ENCODE assay signal across 18 mouse cellular contexts in the genomic region with DNA sequence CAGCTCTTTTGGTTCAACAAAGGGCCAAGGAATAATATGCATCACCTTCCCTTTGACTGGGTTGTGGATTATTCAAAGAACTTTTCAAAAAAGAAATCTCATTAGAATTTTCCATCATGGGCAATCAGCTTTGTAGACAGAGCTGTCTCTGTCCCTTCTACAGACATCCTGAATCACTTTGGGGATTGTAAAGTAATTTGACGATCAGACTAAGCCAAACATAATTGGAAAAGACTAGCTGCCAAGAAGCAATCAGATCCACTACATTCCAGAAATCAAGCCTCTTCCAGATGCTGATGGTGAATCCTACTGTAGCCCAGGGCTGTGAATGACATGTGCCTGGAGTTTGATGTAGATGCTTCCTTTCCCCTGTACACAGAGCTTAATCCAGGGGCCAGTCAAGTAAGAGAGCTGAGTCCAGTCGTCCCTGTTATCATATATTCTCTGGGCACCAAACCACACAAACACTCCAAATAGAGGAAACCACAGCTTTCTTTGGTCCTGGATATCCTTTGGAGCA. TPM values are rescaled to one million over a fixed set of nuclear protein-coding genes. Genes with fewer than 3 reads are reported as not detected.
"Had no signal": no experiment of that assay in that cellular context is flagged by ENCODE, and none has a peak within 500 bp of the region (broad histone marks: within the 10 kb centered on the region; RNA-seq: fewer than 3 reads in every experiment).

No protein-coding gene starts in this region.

- H3K4me2 ChIP-seq: lung, embryonic 15.5 days; midbrain, embryonic 11.5 days had no signal

- H3K4me1 ChIP-seq: lung, embryonic 15.5 days had no signal

- H3K36me3 ChIP-seq: lung, embryonic 15.5 days had no signal

- ATAC-seq: liver, postnatal 0 days had no signal

- H3K4me3 ChIP-seq: lung, embryonic 15.5 days had no signal

- H3K27ac ChIP-seq: kidney, postnatal 0 days; liver, embryonic 14.5 days; lung, embryonic 15.5 days had no signal

- H3K9me3 ChIP-seq: lung, embryonic 15.5 days had no signal

- H3K27me3 ChIP-seq: lung, embryonic 15.5 days had no signal

- DNase-seq: kidney, adult 2 months; kidney, postnatal 25 days; liver; liver, postnatal 0 days; lung, postnatal 10 days; lung, postnatal 4 days; midbrain, embryonic 14.5 days; thymus, adult 18-20 months; thymus, postnatal 14 days; thymus, postnatal 4 days had no signal

- H3K9ac ChIP-seq: liver, embryonic 14.5 days; liver, postnatal 0 days; lung, embryonic 15.5 days had no signal

RNA-seq across cellular contexts. Expression of a gene that starts 1.0 kb away (rescaled TPM):
- total RNA-seq: megakaryocyte progenitor cell, adult 5-6 weeks; megakaryocyte-erythroid progenitor cell, adult 5-6 weeks had no signal
- polyA plus RNA-seq: midbrain, embryonic 11.5 days; neural tube, embryonic 11.5 days; spleen, adult 2 months had no signal

RNA-seq across cellular contexts. Expression of a gene that starts 49.6 kb away (rescaled TPM):
- total RNA-seq: megakaryocyte progenitor cell, adult 5-6 weeks; megakaryocyte-erythroid progenitor cell, adult 5-6 weeks had no signal
